Mouse (Mus musculus) bone marrow, adult 2 months (tissue): Measurements from ENCODE around the gene Sbno1.

Experiments used
- CTCF ChIP-seq: fragments of 200-500 bp; IDR thresholded peaks from 2 replicates; pipeline ENCODE4 v1.5.1; 2011; ENCODE audit warnings: low read length, control low read depth; ENCODE audit not compliant: control insufficient read depth, insufficient read depth
- POLR2A ChIP-seq: fragments of 200-500 bp; IDR thresholded peaks from 2 replicates; pipeline ENCODE4 v1.6.1; 2011; ENCODE audit warnings: low read depth, mild to moderate bottlenecking, control low read depth, low read length, borderline replicate concordance; ENCODE audit not compliant: control insufficient read depth

GRCm38 (mm10) chr5:124442628-124443027 lies 16.8 kb upstream of the Sbno1 start:
- TF ChIP-seq CTCF (no peak), POLR2A (no peak)
